Mouse (Mus musculus) ES-Bruce4 (cell line): ENCODE results near the gene Riiad1. TPM values are rescaled to one million over a fixed set of nuclear protein-coding genes. Genes with fewer than 3 reads are reported as not detected.
A peak's percentile ranks its signal among the peaks of the same experiment; 100 is the strongest.

Source experiments
- H3K27ac ChIP-seq: 2 replicates; pipeline ENCODE4 v1.5.1; 2012; ENCODE audit warnings: low read length, inconsistent platforms; ENCODE audit not compliant: insufficient read depth
- H3K27me3 ChIP-seq: 2 replicates; pipeline ENCODE4 v1.6.1; 2012; ENCODE audit warnings: mild to moderate bottlenecking, low read length, inconsistent platforms; ENCODE audit not compliant: control insufficient read depth, poor library complexity, insufficient read depth, severe bottlenecking
- H3K36me3 ChIP-seq: 2 replicates; pipeline ENCODE4 v1.6.1; 2012; ENCODE audit warnings: inconsistent platforms, mild to moderate bottlenecking, low read length, moderate library complexity; ENCODE audit not compliant: control insufficient read depth, poor library complexity, insufficient read depth, severe bottlenecking
- H3K4me1 ChIP-seq: one replicate; pipeline ENCODE4 v1.8.1; 2011; ENCODE audit warnings: low read length; ENCODE audit not compliant: control insufficient read depth, insufficient read depth
- H3K4me3 ChIP-seq: 2 replicates; pipeline ENCODE4 v1.5.1; 2011; ENCODE audit warnings: low read depth, mild to moderate bottlenecking, low read length
- H3K9ac ChIP-seq: 2 replicates; pipeline ENCODE4 v1.6.1; 2012; ENCODE audit warnings: low read depth, mild to moderate bottlenecking, inconsistent platforms; ENCODE audit not compliant: poor library complexity, severe bottlenecking
- H3K9me3 ChIP-seq: replicated peaks from 2 replicates; pipeline ENCODE4 v1.6.1; 2012; ENCODE audit warnings: mild to moderate bottlenecking, low read length, inconsistent platforms; ENCODE audit not compliant: control insufficient read depth, poor library complexity, insufficient read depth, severe bottlenecking
- CTCF ChIP-seq: IDR thresholded peaks from one replicate; pipeline ENCODE4 v1.8.1; 2011; ENCODE audit warnings: low read depth, low read length
- EP300 ChIP-seq: IDR thresholded peaks from 2 replicates; pipeline ENCODE4 v1.6.1; 2011; ENCODE audit warnings: low read depth, low read length; ENCODE audit not compliant: insufficient read depth
- POLR2A ChIP-seq: IDR thresholded peaks from one replicate; pipeline ENCODE4 v1.8.1; 2011; ENCODE audit warnings: low read length; ENCODE audit not compliant: insufficient read depth
- polyA plus RNA-seq: library from polyadenylated mRNA; stranded (reverse); fragments of >200 nt; gene quantifications from 2 replicates; pipeline ENCODE4 v1.2.4, GENCODE M21; 2011; ENCODE audit warnings: low read depth; ENCODE audit not compliant: missing spikeins, insufficient read depth, insufficient read length

Gene Riiad1
- polyA plus RNA-seq, 1 experiment = 2.5 TPM

DNA sequence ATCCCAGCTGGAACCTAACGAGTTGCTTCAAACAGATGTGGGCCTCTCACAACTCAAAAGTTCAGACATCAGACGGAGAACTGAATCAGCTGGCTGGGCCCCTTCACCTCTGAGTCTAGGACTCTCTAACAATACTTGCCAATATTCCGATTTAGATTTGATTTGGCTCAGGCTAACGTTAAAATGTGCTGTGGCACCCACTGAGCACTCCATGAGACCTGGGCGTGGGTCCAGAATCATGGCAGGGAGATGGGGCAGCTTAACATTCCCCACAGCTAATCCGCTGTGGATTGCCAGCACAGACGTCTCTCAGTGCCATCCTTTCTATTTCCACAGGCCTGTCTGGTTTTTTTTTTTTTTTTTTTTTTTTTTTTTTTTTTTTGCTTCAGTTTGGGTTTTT, 5.8 kb upstream of the Riiad1 start:
- TF ChIP-seq CTCF (no peak), POLR2A (no peak)
- H3K27ac ChIP-seq = no peak overlapping the region
- no peaks in the 10 kb centered on the region for H3K4me1 ChIP-seq
- no peaks in the 10 kb centered on the region for H3K36me3 ChIP-seq
- H3K27me3 ChIP-seq = no peaks in the 10 kb centered on the region
- H3K9me3 ChIP-seq = no peaks in the 10 kb centered on the region
- no peak overlapping the region for H3K9ac ChIP-seq
- no peak overlapping the region for H3K4me3 ChIP-seq

GRCm38 (mm10) chr3:94483790-94484439, 3.8 kb upstream of the Riiad1 start:
- H3K9me3 ChIP-seq = no peaks in the 10 kb centered on the region
- no peak overlapping the region for H3K27ac ChIP-seq
- no peak overlapping the region for H3K4me3 ChIP-seq
- H3K4me1 ChIP-seq = peaks cover 3% of the 10 kb centered on the region
- H3K27me3 ChIP-seq = no peaks in the 10 kb centered on the region
- no peak overlapping the region for H3K9ac ChIP-seq
- no peak for TF ChIP-seq POLR2A
- TF ChIP-seq CTCF = no peak
- no peak for TF ChIP-seq EP300
- H3K36me3 ChIP-seq = no peaks in the 10 kb centered on the region

GRCm38 (mm10) chr3:94482764-94483385, 2.7 kb upstream of the Riiad1 start:
- Histone ChIP-seq H3K9me3 (no peaks in the 10 kb centered on the region), H3K9ac (no peak overlapping the region), H3K36me3 (no peaks in the 10 kb centered on the region), H3K27ac (no peak overlapping the region), H3K4me1 (peaks cover 3% of the 10 kb centered on the region), H3K4me3 (no peak overlapping the region), H3K27me3 (no peaks in the 10 kb centered on the region)
- TF ChIP-seq EP300 (no peak), CTCF (no peak), POLR2A (no peak)

GRCm38 (mm10) chr3:94481429-94481828, 1.3 kb upstream of the Riiad1 start:
- H3K9ac ChIP-seq = no peak overlapping the region

DNA sequence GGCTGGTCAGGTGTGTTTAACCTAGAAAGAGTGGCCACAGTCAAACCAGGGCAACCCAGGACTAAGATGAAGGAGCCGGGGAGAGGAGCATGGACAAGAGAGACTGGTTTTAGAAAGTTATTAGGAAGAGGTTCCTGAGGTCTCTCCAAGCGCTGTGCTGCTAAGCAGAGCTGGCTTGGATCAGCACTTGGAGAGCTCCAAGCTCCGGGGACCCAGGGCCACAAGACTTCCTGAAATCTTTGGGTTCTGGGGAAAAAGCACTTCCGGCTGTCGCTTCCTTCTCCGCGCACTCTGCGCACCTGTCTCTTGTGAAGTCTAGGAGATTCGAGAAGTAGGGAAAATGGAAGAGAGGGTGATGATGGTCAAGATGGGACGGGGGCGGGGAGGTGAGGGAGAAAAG, 577 bp downstream of the Riiad1 start:
- Histone ChIP-seq H3K27ac (no peak overlapping the region), H3K4me3 (peak overlapping the region; percentile 55), H3K9ac (no peak overlapping the region), H3K36me3 (no peaks in the 10 kb centered on the region), H3K27me3 (no peaks in the 10 kb centered on the region), H3K9me3 (no peaks in the 10 kb centered on the region), H3K4me1 (peaks cover 3% of the 10 kb centered on the region)
- TF ChIP-seq CTCF (no peak), EP300 (no peak), POLR2A (no peak)

More at GRCm38 (mm10) chr3:94481429-94481828, 1.3 kb upstream of the Riiad1 start:
- Histone ChIP-seq H3K9me3 (no peaks in the 10 kb centered on the region), H3K4me3 (no peak overlapping the region), H3K27ac (no peak overlapping the region), H3K27me3 (no peaks in the 10 kb centered on the region), H3K36me3 (no peaks in the 10 kb centered on the region), H3K4me1 (peaks cover 3% of the 10 kb centered on the region)
- TF ChIP-seq CTCF = no peak
- TF ChIP-seq EP300 = no peak
- no peak for TF ChIP-seq POLR2A

GRCm38 (mm10) chr3:94478591-94479169, 1.5 kb downstream of the Riiad1 start:
- Histone ChIP-seq H3K9ac (no peak overlapping the region), H3K27me3 (no peaks in the 10 kb centered on the region), H3K27ac (no peak overlapping the region), H3K4me1 (peaks cover 3% of the 10 kb centered on the region), H3K9me3 (no peaks in the 10 kb centered on the region), H3K36me3 (no peaks in the 10 kb centered on the region), H3K4me3 (no peak overlapping the region)
- TF ChIP-seq CTCF = no peak
